In genomic region chr7:88527100-88527671, GRCm38 (mm10) we compare ENCODE assay signal across 24 mouse cellular contexts.
A peak's percentile ranks its signal among the peaks of the same experiment; 100 is the strongest.
DNase-seq lines count a peak whose midpoint lies in the region; ATAC-seq and TF ChIP-seq lines count a peak whose summit lies in the region.
"Had no signal": no experiment of that assay in that cellular context is flagged by ENCODE, and none has a peak within 500 bp of the region (broad histone marks: within the 10 kb centered on the region; RNA-seq: fewer than 3 reads in every experiment).

No protein-coding gene starts in this region.

- H3K9ac ChIP-seq in liver, embryonic 14.5 days (replicated peaks): no peak overlapping the region
- H3K9ac ChIP-seq: forebrain, postnatal 0 days; hindbrain, embryonic 15.5 days; limb, embryonic 12.5 days; midbrain, embryonic 15.5 days had no signal

- TF ChIP-seq POLR2A in cerebellum, adult 2 months (IDR thresholded peaks at IDR 0.05; ENCODE audit: borderline replicate concordance, insufficient read depth, low read length): no peak

- H3K36me3 ChIP-seq in liver, embryonic 14.5 days (replicated peaks; ENCODE audit: control insufficient read depth, insufficient read depth, low read depth): no peaks in the 10 kb centered on the region
- H3K36me3 ChIP-seq: G1E; hindbrain, embryonic 15.5 days; limb, embryonic 12.5 days; midbrain, embryonic 15.5 days had no signal

- DNase-seq in ES-CJ7 (ENCODE audit: low read depth, low spot score) (peak; percentile 27), ZHBTc4 (ENCODE audit: low read depth, low spot score) (peak; percentile 65)
- DNase-seq in liver, embryonic 14.5 days (ENCODE audit: low read depth in 3 of 3, low spot score in 3 of 3): no peak
- DNase-seq in lung, postnatal 14 days: peak; percentile 35
- DNase-seq in kidney, adult 11 months: no peak
- DNase-seq in cerebellum, adult 2 months: no peak
- no peak for DNase-seq in layer of hippocampus, postnatal 14 days (ENCODE audit: low spot score in 2 of 2)
- no peak for DNase-seq in layer of hippocampus, adult 9-11 months
- DNase-seq: adrenal gland, postnatal 14 days; cerebellum, postnatal 10 days; forebrain, postnatal 0 days; kidney, adult 9 months; kidney, postnatal 14 days; layer of hippocampus, postnatal 36 days; thymus, adult 2 months had no signal

- 0 out of 2 replicates have a peak, but pooled peaks have one; percentile 28 for ATAC-seq in liver, embryonic 14.5 days (ENCODE audit: insufficient read depth)
- ATAC-seq: CD4-positive, CD25-positive, alpha-beta regulatory T cell, adult 4 months; forebrain, postnatal 0 days; midbrain, embryonic 15.5 days had no signal

- TF ChIP-seq EP300 in liver, embryonic 14.5 days (IDR thresholded peaks at IDR 0.05; ENCODE audit: low read depth): no peak

- WGBS in liver, embryonic 14.5 days (ENCODE audit: insufficient replicate concordance): 15% methylated on average over 1 of the region's 1 CpGs
- WGBS in cerebellum, adult 2 months: 55% methylated on average over 1 of the region's 1 CpGs

- H3K4me3 ChIP-seq in liver, embryonic 14.5 days (ENCODE audit: insufficient read depth in 1 of 2, low read depth in 2 of 2, low read length in 2 of 2): no peak overlapping the region
- no peak overlapping the region for H3K4me3 ChIP-seq in cerebellum, adult 2 months (replicated peaks; ENCODE audit: insufficient read depth, low read depth, low read length)
- H3K4me3 ChIP-seq: hindbrain, embryonic 15.5 days; limb, embryonic 12.5 days; megakaryocyte, embryonic 14.5 days; midbrain, embryonic 15.5 days; myocyte had no signal

- no peaks in the 10 kb centered on the region for H3K4me1 ChIP-seq in liver, embryonic 14.5 days (replicated peaks; ENCODE audit: control insufficient read depth in 2 of 2, insufficient read depth in 2 of 2, low read length in 1 of 2)
- no peaks in the 10 kb centered on the region for H3K4me1 ChIP-seq in cerebellum, adult 2 months (ENCODE audit: control insufficient read depth, insufficient read depth, low read length)
- H3K4me1 ChIP-seq: hindbrain, embryonic 15.5 days; limb, embryonic 12.5 days; megakaryocyte, embryonic 14.5 days; midbrain, embryonic 15.5 days had no signal

- H3K27me3 ChIP-seq in liver, embryonic 14.5 days (ENCODE audit: control insufficient read depth, insufficient read depth, low read length): no peaks in the 10 kb centered on the region
- no peaks in the 10 kb centered on the region for H3K27me3 ChIP-seq in cerebellum, adult 2 months (ENCODE audit: control insufficient read depth, insufficient read depth, low read length)
- H3K27me3 ChIP-seq: hindbrain, embryonic 15.5 days; limb, embryonic 12.5 days; megakaryocyte, embryonic 14.5 days; midbrain, embryonic 15.5 days had no signal

- no peaks in the 10 kb centered on the region for H3K9me3 ChIP-seq in liver, embryonic 14.5 days (ENCODE audit: control insufficient read depth, low read length)
- H3K9me3 ChIP-seq: G1E; hindbrain, embryonic 15.5 days; limb, embryonic 12.5 days; megakaryocyte, embryonic 14.5 days; midbrain, embryonic 15.5 days had no signal

- H3K4me2 ChIP-seq in liver, embryonic 14.5 days (ENCODE audit: low read depth): no peak overlapping the region
- H3K4me2 ChIP-seq: heart, embryonic 11.5 days; hindbrain, embryonic 15.5 days; limb, embryonic 12.5 days; midbrain, embryonic 15.5 days had no signal

- TF ChIP-seq CTCF in liver, embryonic 14.5 days (IDR thresholded peaks at IDR 0.05; ENCODE audit: low read depth): no peak
- TF ChIP-seq CTCF in cerebellum, adult 2 months (IDR thresholded peaks at IDR 0.05; ENCODE audit: borderline replicate concordance, insufficient read depth, low read depth, low read length): no peak

- no peak overlapping the region for H3K27ac ChIP-seq in liver, embryonic 14.5 days
- no peak overlapping the region for H3K27ac ChIP-seq in cerebellum, adult 2 months (ENCODE audit: insufficient read depth, low read length)
- H3K27ac ChIP-seq: hindbrain, embryonic 15.5 days; limb, embryonic 12.5 days; midbrain, embryonic 15.5 days; stomach, postnatal 0 days had no signal

Comparison
In these comparisons a context has a peak if more than half of its experiments do, and no peak if none do; other contexts are left out.
1. DNase-seq: peak in ES-CJ7 (single experiment), ZHBTc4 (single experiment) and lung, postnatal 14 days (single experiment); none in liver, embryonic 14.5 days (0 of 3), kidney, adult 11 months (single experiment), cerebellum, adult 2 months (0 of 2), layer of hippocampus, postnatal 14 days (0 of 2) and layer of hippocampus, adult 9-11 months (single experiment).